Mouse (Mus musculus) erythroblast, embryonic 14.5 days (primary cell): ENCODE data around the gene Tgm5.
"Not testable (repeated sequence)": the region's sequence is repeated elsewhere in the genome, so short reads cannot be mapped to it uniquely, and the experiment has no call there.

Experiments used
- GATA1 ChIP-seq: IDR thresholded peaks from 2 replicates; pipeline ENCODE4 v1.6.1; 2012; ENCODE audit warnings: low read length, inconsistent platforms, mixed read lengths
- TAL1 ChIP-seq: IDR thresholded peaks from 3 replicates; pipeline ENCODE4 v1.6.1; 2012; ENCODE audit warnings: low read length, inconsistent platforms, mixed read lengths

- not testable (repeated sequence) for TF ChIP-seq GATA1, TAL1
Measured at GRCm38 (mm10) chr2:120996607-120997006, 89.0 kb downstream of the Tgm5 start.
